Mouse (Mus musculus): Measurements from ENCODE around the gene Yju2. TPM values are rescaled to one million over a fixed set of nuclear protein-coding genes. Genes with fewer than 3 reads are reported as not detected.

Gene Yju2
- polyA plus RNA-seq, 1 experiment from 2014 or later = 31.0 TPM

- no peak within 1 kb of the TSS for H3K4me3 ChIP-seq
- 78% methylated on average over 6 of the region's 6 CpGs for WGBS
- H3K4me1 ChIP-seq = peaks cover 19% of the 10 kb centered on the region
Observed at GRCm38 (mm10) chr17:55952447-55953027, 6.4 kb upstream of the Yju2 start, which contains the start of gene Ebi3. Gene Ebi3 (plus strand): TSS chr17:55952640.

GRCm38 (mm10) chr17:55953751-55954150 is 5.1 kb upstream of the Yju2 start:
- H3K27ac ChIP-seq (replicated peaks) = no peak overlapping the region
- H3K27me3 ChIP-seq (ENCODE audit: low read depth, poor library complexity, severe bottlenecking) = peaks cover 17% of the 10 kb centered on the region
- H3K36me3 ChIP-seq = no peaks in the 10 kb centered on the region
- H3K4me3 ChIP-seq = no peak overlapping the region
- whole genome bisulfite sequencing = 82% methylated on average over 6 of the region's 6 CpGs
- H3K9me3 ChIP-seq (replicated peaks) = no peaks in the 10 kb centered on the region
- DNase-seq (ENCODE audit: low spot score) = no peak
- H3K4me1 ChIP-seq = peaks cover 29% of the 10 kb centered on the region

More at GRCm38 (mm10) chr17:55952447-55953027, 6.4 kb upstream of the Yju2 start, which contains the start of gene Ebi3:
- no peaks in the 10 kb centered on the region for H3K36me3 ChIP-seq
- no peak for DNase-seq (ENCODE audit: low spot score)
- H3K27me3 ChIP-seq (ENCODE audit: low read depth, poor library complexity, severe bottlenecking) = peaks cover 17% of the 10 kb centered on the region
- H3K9me3 ChIP-seq (replicated peaks) = no peaks in the 10 kb centered on the region
- H3K27ac ChIP-seq (replicated peaks) = no peak within 1 kb of the TSS

GRCm38 (mm10) chr17:55954229-55954628 is 4.7 kb upstream of the Yju2 start:
- no peak for DNase-seq (ENCODE audit: low spot score)
- Histone ChIP-seq H3K9me3 (replicated peaks) (no peaks in the 10 kb centered on the region), H3K4me1 (peaks cover 29% of the 10 kb centered on the region), H3K4me3 (no peak overlapping the region), H3K36me3 (no peaks in the 10 kb centered on the region), H3K27me3 (ENCODE audit: low read depth, poor library complexity, severe bottlenecking) (peaks cover 17% of the 10 kb centered on the region), H3K27ac (replicated peaks) (no peak overlapping the region)
- WGBS = 36% methylated on average over 16 of the region's 16 CpGs

- Histone ChIP-seq H3K27me3 (ENCODE audit: low read depth, poor library complexity, severe bottlenecking) (peaks cover 17% of the 10 kb centered on the region), H3K36me3 (peaks cover 7% of the 10 kb centered on the region), H3K4me3 (peak overlapping the region; percentile 64), H3K9me3 (replicated peaks) (no peaks in the 10 kb centered on the region), H3K27ac (replicated peaks) (peak overlapping the region; percentile 56; the same call in 1 of the 2 replicates), H3K4me1 (peaks cover 40% of the 10 kb centered on the region)
- WGBS = under 1% methylated on average over 26 of the region's 26 CpGs
- DNase-seq (ENCODE audit: low spot score) = peak; percentile 69
Observed at GRCm38 (mm10) chr17:55956129-55956528, 2.8 kb upstream of the Yju2 start.

- Histone ChIP-seq H3K9me3 (replicated peaks) (no peaks in the 10 kb centered on the region), H3K27ac (replicated peaks) (no peak overlapping the region), H3K27me3 (ENCODE audit: low read depth, poor library complexity, severe bottlenecking) (peaks cover 17% of the 10 kb centered on the region), H3K4me1 (peaks cover 40% of the 10 kb centered on the region), H3K4me3 (peak overlapping the region; percentile 64), H3K36me3 (peaks cover 11% of the 10 kb centered on the region)
- no peak for DNase-seq (ENCODE audit: low spot score)
- WGBS = 37% methylated on average over 6 of the region's 6 CpGs
Observed at GRCm38 (mm10) chr17:55956591-55956990, 2.3 kb upstream of the Yju2 start.

- Histone ChIP-seq H3K36me3 (peaks cover 17% of the 10 kb centered on the region), H3K9me3 (replicated peaks) (no peaks in the 10 kb centered on the region), H3K27ac (replicated peaks) (peak overlapping the region; percentile 55; the same call in 1 of the 2 replicates), H3K27me3 (ENCODE audit: low read depth, poor library complexity, severe bottlenecking) (peaks cover 17% of the 10 kb centered on the region), H3K4me1 (peaks cover 40% of the 10 kb centered on the region), H3K4me3 (peak overlapping the region; percentile 58; the same call in 1 of the 2 replicates)
- 16% methylated on average over 9 of the region's 9 CpGs for WGBS
- peak; percentile 77 for DNase-seq (ENCODE audit: low spot score)
Observed at GRCm38 (mm10) chr17:55957168-55957567, 1.7 kb upstream of the Yju2 start.

GRCm38 (mm10) chr17:55957726-55958583 is 944 bp upstream of the Yju2 start:
- no peaks in the 10 kb centered on the region for H3K9me3 ChIP-seq (replicated peaks)
- peak overlapping the region; percentile 58 for H3K4me3 ChIP-seq
- H3K27ac ChIP-seq (replicated peaks) = peak overlapping the region; percentile 89
- peaks cover 17% of the 10 kb centered on the region for H3K27me3 ChIP-seq (ENCODE audit: low read depth, poor library complexity, severe bottlenecking)
- WGBS = 86% methylated on average over 13 of the region's 13 CpGs
- DNase-seq (ENCODE audit: low spot score) = no peak
- peaks cover 24% of the 10 kb centered on the region for H3K36me3 ChIP-seq
- peaks cover 40% of the 10 kb centered on the region for H3K4me1 ChIP-seq

- Histone ChIP-seq H3K36me3 (peaks cover 30% of the 10 kb centered on the region), H3K4me3 (peak overlapping the region; percentile 58), H3K27ac (replicated peaks) (peak overlapping the region; percentile 89), H3K27me3 (ENCODE audit: low read depth, poor library complexity, severe bottlenecking) (peaks cover 17% of the 10 kb centered on the region), H3K9me3 (replicated peaks) (no peaks in the 10 kb centered on the region), H3K4me1 (peaks cover 40% of the 10 kb centered on the region)
- no peak for DNase-seq (ENCODE audit: low spot score)
- 24% methylated on average over 2 of the region's 2 CpGs for WGBS
Observed at GRCm38 (mm10) chr17:55958584-55958886, 364 bp upstream of the Yju2 start.

- no peak for DNase-seq (ENCODE audit: low spot score)
- H3K36me3 ChIP-seq = peaks cover 46% of the 10 kb centered on the region
- WGBS = 80% methylated on average over 10 of the region's 10 CpGs
Observed at GRCm38 (mm10) chr17:55959946-55960740, 1.2 kb downstream of the Yju2 start.

GRCm38 (mm10) chr17:55960791-55961190 is 1.9 kb downstream of the Yju2 start:
- Histone ChIP-seq H3K4me3 (no peak overlapping the region), H3K9me3 (replicated peaks) (no peaks in the 10 kb centered on the region), H3K27me3 (ENCODE audit: low read depth, poor library complexity, severe bottlenecking) (no peaks in the 10 kb centered on the region), H3K27ac (replicated peaks) (no peak overlapping the region), H3K36me3 (peaks cover 52% of the 10 kb centered on the region), H3K4me1 (peaks cover 39% of the 10 kb centered on the region)
- no peak for DNase-seq (ENCODE audit: low spot score)

More at GRCm38 (mm10) chr17:55959946-55960740, 1.2 kb downstream of the Yju2 start:
- peak overlapping the region; percentile 89 for H3K27ac ChIP-seq (replicated peaks)
- H3K27me3 ChIP-seq (ENCODE audit: low read depth, poor library complexity, severe bottlenecking) = peaks cover 5% of the 10 kb centered on the region
- H3K9me3 ChIP-seq (replicated peaks) = no peaks in the 10 kb centered on the region
- H3K4me3 ChIP-seq = peak overlapping the region; percentile 58
- peaks cover 40% of the 10 kb centered on the region for H3K4me1 ChIP-seq

GRCm38 (mm10) chr17:55961631-55962030 is 2.7 kb downstream of the Yju2 start:
- H3K4me1 ChIP-seq = peaks cover 30% of the 10 kb centered on the region
- H3K4me3 ChIP-seq = no peak overlapping the region
- peaks cover 61% of the 10 kb centered on the region for H3K36me3 ChIP-seq
- 92% methylated on average over 7 of the region's 7 CpGs for WGBS
- no peaks in the 10 kb centered on the region for H3K27me3 ChIP-seq (ENCODE audit: low read depth, poor library complexity, severe bottlenecking)
- no peak overlapping the region for H3K27ac ChIP-seq (replicated peaks)
- DNase-seq (ENCODE audit: low spot score) = no peak
- H3K9me3 ChIP-seq (replicated peaks) = no peaks in the 10 kb centered on the region

- H3K27ac ChIP-seq (replicated peaks) = no peak overlapping the region
Observed at GRCm38 (mm10) chr17:55963171-55963570, 4.3 kb downstream of the Yju2 start.

More at GRCm38 (mm10) chr17:55963171-55963570, 4.3 kb downstream of the Yju2 start:
- H3K36me3 ChIP-seq = peaks cover 76% of the 10 kb centered on the region
- H3K4me3 ChIP-seq = no peak overlapping the region
- H3K9me3 ChIP-seq (replicated peaks) = no peaks in the 10 kb centered on the region
- peak; percentile 10 for DNase-seq (ENCODE audit: low spot score)
- no peaks in the 10 kb centered on the region for H3K27me3 ChIP-seq (ENCODE audit: low read depth, poor library complexity, severe bottlenecking)
- peaks cover 23% of the 10 kb centered on the region for H3K4me1 ChIP-seq
- WGBS = 92% methylated on average over 14 of the region's 14 CpGs

All from midbrain, embryonic 10.5 days (tissue).